Mouse (Mus musculus): ENCODE data around the gene Napsa.

Napsa gene

DNA sequence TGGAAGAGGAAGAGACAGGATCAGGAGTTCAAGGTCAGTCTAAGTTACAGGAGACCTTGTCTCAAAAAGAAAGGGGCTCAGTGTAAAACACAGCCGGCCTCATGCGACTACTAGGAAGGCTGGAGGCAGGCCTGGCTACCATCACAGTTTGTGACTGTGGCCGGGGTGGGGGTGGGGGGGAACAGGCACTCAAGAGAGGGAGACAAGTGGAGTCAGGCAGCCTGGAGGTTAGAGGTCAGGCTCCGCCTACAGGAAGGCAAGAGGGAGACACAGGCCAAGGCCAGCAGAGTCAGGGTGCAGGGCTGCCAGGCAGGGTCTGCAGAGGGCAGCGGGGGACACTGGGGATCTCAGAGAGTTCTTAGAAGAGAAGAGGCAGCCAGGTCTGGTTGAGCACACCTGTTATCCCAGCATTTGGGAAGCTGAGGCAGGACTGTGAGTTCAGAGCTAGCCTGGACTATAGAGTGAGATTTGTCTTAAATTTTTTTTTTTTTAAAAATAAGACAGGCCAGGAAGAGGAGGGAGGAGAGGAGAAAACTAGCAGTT lies 24.9 kb downstream of the Napsa start:
- DNase-seq (ENCODE audit: low spot score in 2 of 2): no peak

DNA sequence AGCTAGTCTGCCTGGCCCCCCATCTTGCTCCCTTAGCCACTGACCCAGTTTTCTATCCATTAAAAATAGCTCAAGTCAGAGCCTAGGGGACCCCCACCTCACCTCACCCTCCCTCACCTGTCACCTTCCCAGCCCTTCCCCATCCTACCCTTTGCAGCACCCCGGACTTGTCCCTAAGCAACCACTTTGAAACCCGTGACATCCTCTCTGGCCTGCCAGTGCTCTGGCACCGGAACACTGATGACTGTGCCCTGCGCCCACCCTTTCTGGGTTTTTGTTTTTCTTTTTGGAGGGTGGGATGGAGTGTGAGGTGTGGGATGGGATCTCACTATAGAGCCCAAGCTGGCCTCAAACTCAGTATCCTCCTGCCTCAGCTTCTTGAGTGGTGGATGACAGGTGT lies 25.5 kb downstream of the Napsa start:
- DNase-seq (ENCODE audit: low spot score in 2 of 2): no peak

DNA sequence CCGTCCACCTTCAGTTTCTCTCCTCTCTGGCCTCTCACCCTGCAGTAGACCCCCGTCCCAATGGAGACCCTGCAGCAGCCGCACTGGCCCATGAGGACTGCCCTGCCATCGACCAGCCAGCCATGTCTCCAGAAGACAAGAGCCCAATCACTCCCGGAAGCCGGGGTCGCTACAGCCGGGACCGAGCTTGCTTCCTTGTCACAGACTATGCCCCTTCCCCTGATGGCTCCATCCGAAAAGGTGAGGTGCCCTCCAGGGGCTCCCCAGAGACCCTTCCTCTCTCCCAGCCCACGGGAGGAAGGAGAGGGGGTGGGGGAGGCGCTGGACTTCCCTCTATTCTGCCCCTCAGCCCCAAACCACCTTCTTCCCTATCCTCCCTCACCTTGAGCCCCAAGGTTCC lies 26.2 kb downstream of the Napsa start:
- DNase-seq (ENCODE audit: low spot score in 2 of 2): no peak

DNA sequence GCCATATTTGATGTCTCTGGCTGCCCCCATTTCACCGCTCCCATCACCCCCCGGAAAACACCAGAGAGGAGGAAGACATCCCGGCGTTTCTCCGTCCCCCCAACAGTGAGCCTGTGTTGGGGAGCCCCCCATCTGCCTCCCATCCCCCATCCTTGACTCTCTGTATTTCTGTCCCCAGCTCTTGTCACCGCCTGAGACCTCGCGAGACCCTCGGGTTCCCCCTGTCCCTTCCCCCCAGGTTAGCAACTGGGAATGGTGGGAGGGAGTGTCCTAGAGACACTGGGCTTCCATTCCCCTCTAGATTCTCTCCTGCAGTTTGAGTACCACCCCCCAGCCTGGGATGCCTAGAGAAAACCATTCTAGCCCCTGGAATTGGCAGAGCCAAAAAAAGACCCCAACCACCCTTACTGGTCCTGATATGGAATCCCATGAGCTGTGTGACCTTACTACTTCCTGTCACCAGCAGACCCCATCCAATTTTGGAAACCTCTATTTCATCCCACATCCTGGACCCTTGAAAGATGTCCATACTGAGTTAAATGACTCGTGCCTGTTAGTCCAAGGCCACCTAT lies 28.6 kb downstream of the Napsa start:
- DNase-seq (ENCODE audit: low spot score in 2 of 2): no peak

DNA sequence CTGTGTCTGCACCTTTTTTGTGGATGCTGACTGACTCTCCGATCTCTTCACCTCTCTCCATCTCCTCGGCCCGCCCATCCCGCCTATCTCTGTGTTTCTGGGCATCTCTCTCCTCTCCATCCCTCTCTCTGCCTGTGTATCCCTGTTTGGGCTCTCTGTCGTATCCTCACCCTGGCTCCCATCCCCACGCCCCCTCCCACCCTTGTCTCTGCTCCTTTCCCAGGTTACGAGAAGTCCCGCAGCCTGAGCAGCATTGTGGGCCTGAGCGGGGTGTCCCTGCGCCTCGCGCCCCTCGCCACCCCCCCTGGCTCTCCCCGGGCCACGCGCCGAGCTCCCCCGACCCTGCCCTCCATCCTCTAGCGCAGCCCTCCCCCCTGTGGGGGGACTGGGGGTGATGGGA lies 29.5 kb downstream of the Napsa start:
- DNase-seq (ENCODE audit: low spot score in 2 of 2): no peak

DNA sequence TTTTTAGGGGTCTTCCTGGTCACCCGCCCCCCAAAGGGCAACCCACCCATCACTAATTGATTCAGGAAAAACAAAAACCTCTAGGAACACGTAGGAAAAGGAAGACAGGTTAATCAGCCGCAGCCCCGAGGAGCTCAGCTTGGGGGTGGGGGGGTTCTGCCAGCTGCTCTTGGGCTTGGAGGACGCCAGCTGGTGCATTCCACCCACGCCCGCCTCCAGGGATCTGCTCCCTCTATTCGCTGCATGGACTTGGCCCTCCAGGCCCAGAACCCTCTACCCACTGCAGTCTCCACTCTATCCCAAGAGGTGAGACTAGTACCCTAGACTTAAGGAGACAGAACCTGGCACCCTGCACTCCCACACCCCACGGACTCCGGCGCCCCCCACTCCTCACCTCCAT lies 30.3 kb downstream of the Napsa start:
- peak in 1 of 2 experiments; percentile 58 for DNase-seq (ENCODE audit: low spot score in 2 of 2)

DNA sequence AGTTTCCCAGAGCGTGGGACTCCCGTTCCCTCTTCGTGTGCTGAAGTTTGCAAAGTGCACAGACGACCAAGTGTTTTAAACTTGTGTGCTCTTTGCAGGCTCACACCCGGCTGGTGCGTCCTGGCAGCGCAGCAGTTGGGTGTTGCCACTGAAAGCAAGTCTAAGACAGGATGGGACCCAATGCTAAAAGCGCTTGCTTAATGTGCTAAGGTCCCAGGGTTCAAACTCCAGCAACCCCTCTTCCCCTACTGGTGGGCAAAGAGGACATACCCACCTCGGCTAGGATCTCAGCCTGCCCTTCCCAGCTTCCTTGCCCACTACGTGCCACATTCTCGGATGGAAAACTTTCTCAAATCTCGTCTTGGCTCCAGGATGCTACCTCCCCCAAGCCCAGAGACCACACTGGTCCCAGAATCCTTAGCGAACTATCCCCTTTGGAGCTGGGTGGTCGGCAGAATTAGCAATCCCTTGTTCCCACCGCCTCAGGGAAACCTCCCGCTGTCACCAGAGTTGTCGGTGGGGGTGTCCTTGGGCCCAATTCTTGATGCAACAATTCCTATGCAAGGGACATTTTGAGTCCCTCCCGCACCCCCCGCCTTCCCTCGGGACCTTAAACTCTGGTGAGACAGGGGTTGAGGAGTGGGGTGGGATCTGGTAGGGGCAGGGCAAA lies 31.1 kb downstream of the Napsa start:
- no peak for DNase-seq (ENCODE audit: low spot score in 2 of 2)

DNA sequence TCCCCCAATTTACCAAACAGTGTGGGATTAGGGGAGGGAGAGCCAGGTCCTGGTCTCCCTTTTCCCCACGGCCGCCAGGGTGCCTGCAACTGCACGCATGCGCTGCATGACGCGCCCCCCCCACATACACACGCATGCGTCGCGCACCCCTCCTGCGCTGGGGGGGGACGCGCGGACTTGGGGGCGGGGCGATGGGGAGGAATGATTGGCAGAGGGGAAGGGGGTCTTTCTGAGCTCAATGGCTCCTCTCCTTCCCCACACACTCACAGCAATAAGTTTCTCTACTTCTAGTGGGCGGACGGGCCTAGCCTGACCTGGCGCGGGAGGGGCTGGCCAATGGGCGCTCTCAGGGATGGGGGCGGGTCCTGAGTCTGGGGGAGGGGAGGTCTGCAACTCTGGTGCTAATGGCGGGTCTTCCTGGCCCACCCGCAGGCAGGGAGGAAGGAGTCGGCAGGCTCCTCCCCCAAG lies 32.0 kb downstream of the Napsa start:
- no peak for DNase-seq (ENCODE audit: low spot score in 2 of 2)

DNA sequence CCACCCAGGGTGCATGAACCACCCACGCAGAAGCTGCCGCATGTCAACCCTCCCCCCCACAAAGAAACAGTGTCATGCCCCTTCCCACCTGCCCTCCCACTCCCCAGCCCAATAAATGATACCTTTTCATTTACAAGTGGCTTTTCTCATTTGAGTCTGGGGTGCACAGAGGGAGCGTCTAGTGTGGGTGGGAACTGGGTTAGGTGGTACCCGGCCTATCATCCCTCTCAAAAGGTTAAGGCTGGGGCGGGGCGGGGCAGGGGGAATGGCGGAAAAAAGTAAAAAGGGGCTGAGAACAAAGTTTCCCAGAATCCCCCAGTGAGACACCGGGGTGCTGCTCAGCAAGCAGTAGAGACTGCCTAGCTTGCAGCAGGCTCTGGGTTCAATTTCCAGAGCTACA lies 32.4 kb downstream of the Napsa start:
- DNase-seq (ENCODE audit: low spot score in 2 of 2): no peak

DNA sequence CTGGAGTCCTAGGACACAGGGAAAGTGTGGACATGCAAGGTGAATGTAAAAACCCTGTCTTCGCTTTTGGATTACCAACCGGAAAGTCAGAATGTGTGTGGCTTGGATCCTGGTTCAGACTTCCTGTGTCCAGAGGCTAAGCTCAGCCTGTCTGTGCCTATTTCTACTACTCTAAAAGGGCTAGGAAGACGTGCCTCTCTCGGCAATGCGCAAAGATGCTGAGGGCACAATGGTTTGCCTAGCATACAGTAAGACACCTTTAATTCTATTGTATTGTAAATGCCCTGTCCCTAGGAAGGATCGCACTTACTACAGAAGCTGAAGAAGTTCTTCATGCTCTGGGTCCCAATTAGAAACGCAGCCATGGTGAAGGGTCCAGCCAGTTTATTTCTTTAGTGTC lies 33.3 kb downstream of the Napsa start:
- no peak for DNase-seq (ENCODE audit: low spot score in 2 of 2)

DNA sequence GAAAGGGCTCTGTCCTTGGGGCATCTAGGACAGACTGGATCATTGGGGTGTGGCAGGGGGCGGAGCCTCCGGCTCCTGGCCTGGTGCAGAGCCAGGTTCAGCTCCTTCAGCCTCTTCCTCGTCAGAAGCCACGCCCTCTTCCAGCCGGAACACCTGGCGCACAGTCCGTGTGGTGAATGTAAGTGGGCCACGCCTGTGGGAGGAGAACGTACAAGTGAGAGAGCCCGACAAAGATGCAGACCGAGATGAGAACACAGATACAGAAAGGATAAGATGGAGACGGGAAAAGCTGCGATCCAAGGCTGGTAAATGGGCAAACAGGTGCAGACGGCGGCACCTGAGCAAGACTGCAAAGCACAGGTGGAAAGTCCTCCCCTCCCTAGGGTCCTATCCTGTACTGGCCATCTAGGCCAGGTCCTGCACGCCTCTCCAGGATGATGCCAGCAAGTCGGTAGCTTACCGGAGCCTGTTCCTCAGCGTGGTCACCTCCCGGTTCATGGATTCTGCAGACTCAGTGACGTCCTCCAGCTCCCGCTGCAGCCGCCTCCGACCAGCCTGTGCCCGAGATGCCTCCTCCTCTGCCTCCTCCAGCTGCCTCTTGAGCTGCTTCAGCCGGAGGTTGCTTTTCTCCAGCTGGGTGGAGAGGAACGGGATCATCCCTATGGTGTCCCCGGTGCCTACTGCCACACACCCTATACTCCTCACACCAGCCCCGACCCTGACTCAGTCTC lies 34.2 kb downstream of the Napsa start:
- DNase-seq (ENCODE audit: low spot score in 2 of 2): no peak

DNA sequence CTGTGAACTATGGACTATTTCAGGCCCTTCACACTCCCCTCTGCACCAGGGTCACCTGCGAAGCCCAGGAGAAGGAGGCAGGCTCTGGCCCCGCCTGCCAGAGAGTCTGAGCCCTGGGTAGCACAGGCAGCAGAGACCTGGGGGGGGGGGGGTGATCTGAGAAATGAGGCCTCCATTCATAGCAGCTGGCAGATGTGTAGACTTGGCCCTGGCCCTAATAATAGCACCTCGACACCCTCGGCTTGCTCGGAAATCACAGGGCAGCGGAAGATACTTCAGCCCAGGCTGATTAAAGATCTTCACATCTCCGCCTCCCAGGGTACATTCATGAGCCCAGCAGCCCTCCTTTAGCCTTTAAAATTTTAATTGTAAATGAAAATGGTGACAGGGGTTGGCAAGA lies 40.0 kb downstream of the Napsa start:
- DNase-seq (ENCODE audit: low spot score in 2 of 2): no peak

DNA sequence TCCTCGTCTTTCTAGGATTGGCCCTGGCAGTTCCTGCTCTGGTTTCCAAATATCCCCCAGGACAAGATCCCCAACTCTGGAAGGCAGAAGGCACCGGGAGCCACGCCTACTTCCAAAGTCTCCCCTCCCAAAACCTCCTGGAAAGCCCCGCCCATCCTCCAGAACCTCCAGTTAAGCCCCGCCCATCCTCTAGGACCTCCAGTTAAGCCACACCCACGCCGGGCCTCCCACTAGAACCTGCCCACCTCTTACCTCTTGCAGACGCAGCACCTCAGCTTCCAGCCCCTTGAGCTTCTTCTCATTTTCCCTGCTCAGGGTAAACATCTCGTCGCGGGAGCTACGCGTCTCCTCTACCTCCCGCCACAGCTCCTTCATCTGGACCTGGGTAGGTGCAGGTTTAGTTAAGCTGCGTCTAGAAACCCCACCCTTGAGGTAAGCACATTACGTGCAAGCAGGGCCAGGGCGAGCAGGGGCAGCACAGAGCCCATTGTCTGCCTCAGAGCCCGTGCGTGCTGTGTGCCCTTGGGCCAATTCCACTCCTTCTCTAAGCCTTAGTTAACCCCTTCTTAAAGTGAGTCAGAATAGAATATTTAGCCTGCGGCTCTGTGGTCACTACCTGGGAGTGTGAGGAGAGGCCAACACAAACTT lies 42.0 kb downstream of the Napsa start:
- no peak for DNase-seq (ENCODE audit: low spot score in 2 of 2)

DNA sequence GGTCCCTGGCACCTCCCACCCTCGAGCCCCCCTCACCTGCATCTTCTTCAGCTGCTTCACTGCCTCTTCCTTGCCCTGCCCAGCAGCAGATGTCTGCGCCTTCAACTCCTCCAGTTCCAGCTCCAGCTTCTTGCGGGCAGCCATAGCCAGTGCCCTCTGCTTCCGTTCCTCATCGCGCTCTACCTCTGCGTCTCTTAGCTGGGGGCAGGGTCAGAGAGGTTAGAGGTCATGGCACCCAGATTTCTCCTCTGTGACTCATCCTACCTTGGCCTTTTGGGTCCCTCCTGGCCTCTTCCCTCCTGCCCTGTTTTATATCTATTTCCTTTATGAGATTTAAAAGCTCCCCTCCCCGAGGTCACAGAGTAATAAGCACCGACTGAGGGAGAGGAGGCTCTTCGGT lies 43.1 kb downstream of the Napsa start:
- no peak for DNase-seq (ENCODE audit: low spot score in 2 of 2)

DNA sequence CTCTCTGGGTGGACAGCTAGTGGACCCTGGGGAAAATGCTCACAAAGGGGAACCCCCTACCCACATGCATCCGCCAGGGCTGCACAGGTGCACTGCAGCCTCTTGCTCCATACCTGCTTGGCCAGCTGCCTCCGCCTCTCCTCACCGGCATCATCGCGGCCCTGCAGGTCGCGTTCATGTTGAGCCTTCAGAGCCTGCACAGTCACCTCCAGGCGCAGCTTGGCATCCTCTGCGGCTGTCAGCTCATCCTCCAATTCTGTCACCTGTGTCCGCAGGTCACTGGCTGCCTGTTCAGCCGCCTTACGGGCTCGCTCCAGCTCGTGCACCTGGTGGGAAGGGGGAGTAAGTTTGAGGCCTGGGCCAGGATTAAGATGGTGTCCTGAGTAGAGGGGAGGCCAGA lies 43.8 kb downstream of the Napsa start:
- DNase-seq (ENCODE audit: low spot score in 2 of 2): no peak

DNA sequence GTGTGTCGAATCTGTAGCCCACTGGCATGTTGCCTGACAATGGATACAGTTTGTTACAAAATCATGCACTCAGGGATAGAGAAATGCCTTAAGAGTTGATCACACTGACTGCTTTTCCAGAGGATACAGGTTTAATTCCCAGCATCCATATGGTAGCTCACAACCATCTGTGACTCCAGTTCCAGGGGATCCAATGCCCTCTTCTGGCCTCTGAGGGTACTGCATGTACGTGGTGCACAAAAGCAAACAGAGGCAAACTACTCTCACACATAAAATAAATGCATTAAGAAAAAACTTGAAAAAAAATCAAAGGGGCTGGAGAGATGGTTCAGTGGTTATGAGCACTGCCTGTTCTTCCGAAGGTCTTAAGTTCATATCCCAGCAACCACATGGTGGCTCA lies 44.9 kb downstream of the Napsa start:
- no peak for DNase-seq (ENCODE audit: low spot score in 2 of 2)

DNA sequence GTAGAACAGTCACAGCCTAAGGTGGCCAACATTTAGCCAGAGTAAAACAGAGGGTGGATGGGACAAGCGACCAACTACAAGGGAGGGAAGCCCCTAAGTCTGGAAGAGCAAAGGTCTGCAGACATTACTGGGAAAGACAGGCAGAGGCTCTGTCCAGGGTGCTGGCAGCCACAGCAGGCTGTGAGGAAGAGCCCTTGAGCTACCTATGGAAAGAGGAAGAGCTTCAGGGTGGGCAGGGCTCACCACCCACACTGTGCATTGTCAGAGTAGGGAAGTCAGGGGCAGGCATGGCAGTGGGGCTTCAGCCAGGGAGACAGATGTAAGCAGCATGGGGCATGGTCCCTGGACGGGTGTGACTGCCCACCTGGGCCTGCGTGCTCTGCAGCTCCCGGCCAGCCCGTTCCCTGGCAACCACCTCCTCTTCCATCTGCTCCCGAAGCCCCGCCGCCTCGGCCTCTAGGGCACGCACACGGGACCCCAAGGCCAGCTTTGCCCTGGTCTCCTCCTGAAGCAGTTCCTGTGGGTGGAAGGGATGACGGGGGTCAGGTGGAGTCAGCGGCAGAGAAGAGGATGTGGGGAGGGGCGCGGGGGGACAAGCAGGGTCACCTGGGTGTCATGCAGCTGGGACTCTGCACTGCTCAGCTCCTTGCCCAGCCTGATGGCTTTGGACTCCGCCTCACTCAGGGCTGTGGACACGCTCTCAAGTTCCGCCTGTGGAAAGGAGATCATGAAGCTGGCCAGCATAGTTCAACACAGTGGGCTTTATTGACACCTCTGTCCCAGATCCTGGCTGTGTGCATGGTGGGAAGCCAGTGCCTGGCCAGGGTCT lies 51.7 kb downstream of the Napsa start:
- DNase-seq (ENCODE audit: low spot score in 2 of 2): no peak

DNA sequence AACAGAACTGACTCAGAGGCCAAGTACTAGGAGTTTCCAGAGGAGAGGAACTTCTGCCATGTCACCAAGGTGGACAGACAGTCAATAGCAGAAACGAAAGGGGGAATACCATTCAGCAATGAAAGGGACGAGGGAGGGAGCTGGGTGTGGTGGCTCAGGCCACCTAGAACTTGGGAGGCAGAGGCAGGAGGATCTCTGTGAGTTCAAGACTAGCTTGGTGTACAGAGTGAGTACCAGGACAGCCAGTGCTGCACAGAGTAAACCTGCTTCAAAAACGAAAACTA lies 52.3 kb downstream of the Napsa start:
- DNase-seq (ENCODE audit: low spot score in 2 of 2): no peak

DNA sequence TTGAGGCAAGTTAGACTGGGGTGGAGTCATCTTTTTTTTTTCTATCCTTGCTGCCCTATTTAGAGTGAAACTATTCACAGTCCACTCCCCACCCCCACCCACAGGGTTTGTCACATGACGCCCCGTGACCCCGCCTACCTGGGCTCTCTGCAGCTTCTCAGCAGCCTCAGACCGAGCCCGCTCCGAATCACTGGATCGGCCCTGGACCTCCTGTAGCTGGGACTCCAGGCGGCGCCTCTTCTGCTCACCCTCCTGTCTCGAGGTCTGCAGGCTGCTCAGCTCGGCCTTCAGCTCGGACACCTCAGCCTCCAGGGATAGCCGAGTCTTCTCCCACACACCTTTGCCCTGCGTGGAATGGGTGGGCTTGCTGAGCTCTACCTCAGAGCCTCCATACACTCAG lies 52.6 kb downstream of the Napsa start:
- DNase-seq (ENCODE audit: low spot score in 2 of 2): no peak

DNA sequence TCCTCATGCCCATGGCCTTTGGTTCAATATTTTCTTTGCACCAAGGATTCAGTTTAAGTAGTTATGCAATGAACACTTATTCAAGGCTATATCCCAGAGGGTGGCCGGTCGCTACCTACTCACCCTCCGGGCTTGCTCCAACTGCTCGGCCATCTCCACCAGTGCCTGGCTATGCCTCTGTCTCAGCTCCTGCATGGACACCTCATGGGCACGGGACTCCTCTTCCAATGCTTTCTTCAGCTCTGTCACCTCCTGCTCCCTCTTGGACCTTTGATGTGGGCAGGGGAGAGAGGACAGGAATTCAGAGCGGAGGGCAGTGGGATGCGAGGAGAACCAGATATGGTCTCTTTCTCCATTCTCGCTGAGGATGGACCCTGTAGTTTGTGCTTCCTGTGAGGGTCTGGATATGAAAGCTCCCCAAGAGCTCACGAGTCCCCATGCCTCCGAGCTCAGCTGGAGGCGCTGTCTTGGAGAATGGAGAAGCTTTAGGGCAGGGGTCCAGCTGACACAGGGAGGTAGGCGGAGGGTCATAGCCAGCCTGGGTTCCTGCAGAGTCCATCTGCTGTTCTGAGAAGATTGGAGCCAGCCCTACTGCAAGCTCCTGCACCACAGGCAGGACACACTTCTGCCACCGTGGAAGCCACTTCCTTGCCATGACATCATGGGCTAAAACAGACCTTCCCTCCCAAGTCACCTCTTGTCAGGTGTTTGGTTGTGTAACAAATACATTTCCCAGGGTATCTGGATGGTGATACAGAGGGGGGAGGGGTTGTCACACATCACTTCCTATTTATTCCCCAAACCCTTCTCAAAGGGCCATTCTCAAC lies 53.3 kb downstream of the Napsa start:
- no peak for DNase-seq (ENCODE audit: low spot score in 2 of 2)

DNA sequence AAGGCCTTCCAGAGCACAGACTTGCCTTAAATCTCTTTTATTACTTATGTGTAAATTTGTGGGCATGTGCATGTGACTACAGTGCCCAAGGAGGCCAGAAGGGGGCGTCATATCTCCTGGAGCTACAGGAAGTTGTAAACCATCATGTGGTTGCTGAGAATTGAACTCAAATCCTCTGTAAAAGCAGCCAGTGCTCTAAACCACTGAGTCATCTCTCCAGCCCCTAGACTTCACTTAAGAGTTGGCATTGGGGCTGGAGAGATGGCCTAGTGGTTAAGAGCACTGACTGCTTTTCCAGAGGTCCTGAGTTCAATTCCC lies 53.8 kb downstream of the Napsa start:
- no peak for DNase-seq (ENCODE audit: low spot score in 2 of 2)
